Mouse (Mus musculus): ENCODE results near the gene Bicra.

- TF ChIP-seq CTCF (IDR thresholded peaks at IDR 0.05; ENCODE audit: low read depth, low read length) (no peak), POLR2A (IDR thresholded peaks at IDR 0.05; ENCODE audit: insufficient read depth, low read length) (no peak)
These were observed 46.9 kb upstream of the Bicra start for GRCm38 (mm10) chr7:16094592-16094991.
